Mouse (Mus musculus): ENCODE results near the gene Ablim1.
"Not testable (repeated sequence)": the region's sequence is repeated elsewhere in the genome, so short reads cannot be mapped to it uniquely, and the experiment has no call there.

Ablim1 gene

GRCm38 (mm10) chr19:57155121-57155884, 159.4 kb downstream of the Ablim1 start:
- DNase-seq (ENCODE audit: low read depth, low spot score): no peak

- peak; percentile 68 for DNase-seq (ENCODE audit: low read depth, low spot score)
Measured at GRCm38 (mm10) chr19:57152357-57152756, 162.4 kb downstream of the Ablim1 start.

GRCm38 (mm10) chr19:57151504-57151903, 163.2 kb downstream of the Ablim1 start:
- no peak for DNase-seq (ENCODE audit: low read depth, low spot score)

GRCm38 (mm10) chr19:57150275-57150674, 164.4 kb downstream of the Ablim1 start:
- DNase-seq (ENCODE audit: low read depth, low spot score): no peak

DNA sequence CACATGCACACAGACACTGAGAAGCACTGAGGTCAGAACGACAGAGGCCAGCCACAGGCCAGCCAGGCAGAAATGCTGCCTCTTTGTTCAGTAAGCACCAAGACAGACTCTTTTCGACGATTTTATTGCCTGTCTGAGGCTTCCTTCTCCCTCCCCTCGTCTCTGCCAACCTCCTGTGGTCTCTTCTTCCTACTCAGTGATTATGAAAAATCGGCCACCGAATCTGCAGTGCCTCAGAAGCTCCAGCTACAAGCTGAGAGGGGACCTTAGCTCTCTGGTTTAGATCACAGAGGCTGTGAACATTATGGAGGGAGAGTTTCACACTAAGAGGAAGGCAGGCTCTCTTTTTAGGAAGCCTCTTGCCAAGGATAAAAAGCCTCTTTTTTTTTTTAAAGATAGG, 167.0 kb downstream of the Ablim1 start:
- DNase-seq (ENCODE audit: low read depth, low spot score): no peak

DNA sequence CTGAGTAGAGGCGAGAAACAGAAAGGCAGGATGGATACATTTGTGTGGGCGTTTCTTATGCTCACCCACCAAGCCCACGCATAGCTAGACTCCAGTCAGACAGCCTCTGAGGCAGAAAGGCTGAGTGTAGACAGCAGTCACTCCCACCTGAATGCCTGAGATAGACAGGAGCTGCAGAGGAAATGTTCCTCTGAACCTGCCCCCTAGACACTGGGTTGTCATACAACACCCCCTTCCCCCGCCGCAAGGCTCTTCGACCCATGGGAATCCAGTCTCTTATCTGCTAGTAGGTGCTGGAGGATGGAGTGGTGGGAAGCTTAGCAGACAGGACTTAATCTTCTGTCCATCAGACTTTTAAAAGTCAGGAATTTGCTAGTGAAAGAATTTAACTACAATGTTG, 167.8 kb downstream of the Ablim1 start:
- DNase-seq (ENCODE audit: low read depth, low spot score): no peak

GRCm38 (mm10) chr19:57143646-57144045, 171.1 kb downstream of the Ablim1 start:
- DNase-seq (ENCODE audit: low read depth, low spot score): no peak

- no peak for DNase-seq (ENCODE audit: low read depth, low spot score)
Measured at GRCm38 (mm10) chr19:57141756-57142461, 172.8 kb downstream of the Ablim1 start.

- no peak for DNase-seq (ENCODE audit: low read depth, low spot score)
Measured at GRCm38 (mm10) chr19:57140874-57141273, 173.8 kb downstream of the Ablim1 start.

GRCm38 (mm10) chr19:57140071-57140470, 174.6 kb downstream of the Ablim1 start:
- no peak for DNase-seq (ENCODE audit: low read depth, low spot score)

DNA sequence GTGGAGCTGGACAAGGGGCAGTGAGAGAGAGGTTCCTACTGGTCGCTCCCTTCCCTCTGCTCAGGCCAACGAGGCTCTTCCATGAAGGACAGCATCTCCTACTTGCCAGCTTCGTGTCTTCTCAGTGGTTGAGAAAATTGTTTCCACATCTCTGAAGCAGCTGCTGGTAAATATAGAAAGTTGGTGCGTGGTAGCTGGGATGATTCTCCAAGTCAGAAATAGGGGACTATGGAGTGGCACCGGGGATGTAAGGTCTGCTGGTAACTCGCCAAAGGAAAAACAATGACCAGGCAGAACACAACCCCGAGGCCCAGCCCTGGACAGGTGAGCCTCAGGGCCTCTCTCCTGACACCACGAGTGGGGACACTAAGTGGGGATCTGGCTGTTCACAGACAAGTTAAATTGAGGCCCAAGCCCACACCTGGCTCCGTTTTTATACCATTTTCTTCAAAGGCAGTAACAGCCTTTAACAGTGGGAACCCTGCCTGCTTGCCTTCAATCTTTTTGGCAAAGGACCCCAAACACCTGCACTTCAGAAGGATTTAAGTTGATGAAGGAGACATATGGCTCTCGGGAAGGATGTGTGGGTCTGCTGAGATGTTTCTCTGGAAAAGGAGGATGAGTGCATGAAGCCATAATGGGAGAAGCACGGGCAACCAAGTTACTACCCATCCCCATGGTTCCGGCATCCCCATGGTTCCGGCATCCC, 175.7 kb downstream of the Ablim1 start:
- DNase-seq (ENCODE audit: low read depth, low spot score): no peak

DNA sequence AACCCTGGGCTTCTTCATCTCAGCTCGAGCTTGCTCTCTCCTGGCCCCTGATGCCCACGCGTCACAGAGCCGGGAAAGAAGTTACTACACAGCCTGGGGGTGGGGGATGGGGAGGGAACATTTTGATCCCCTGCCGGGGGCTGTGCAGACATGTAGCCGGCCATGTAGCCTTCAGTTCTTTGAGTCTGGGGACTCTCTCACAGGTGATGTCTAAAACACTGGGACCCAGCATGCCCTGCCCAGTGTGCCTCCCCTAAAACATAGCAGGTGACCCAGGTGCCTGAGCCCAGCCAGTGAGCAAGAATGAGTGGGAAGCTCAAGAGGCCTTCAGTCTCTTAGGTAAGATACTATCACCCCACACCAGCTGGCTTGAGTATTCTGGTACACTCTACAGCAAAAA, 176.2 kb downstream of the Ablim1 start:
- no peak for DNase-seq (ENCODE audit: low read depth, low spot score)

DNA sequence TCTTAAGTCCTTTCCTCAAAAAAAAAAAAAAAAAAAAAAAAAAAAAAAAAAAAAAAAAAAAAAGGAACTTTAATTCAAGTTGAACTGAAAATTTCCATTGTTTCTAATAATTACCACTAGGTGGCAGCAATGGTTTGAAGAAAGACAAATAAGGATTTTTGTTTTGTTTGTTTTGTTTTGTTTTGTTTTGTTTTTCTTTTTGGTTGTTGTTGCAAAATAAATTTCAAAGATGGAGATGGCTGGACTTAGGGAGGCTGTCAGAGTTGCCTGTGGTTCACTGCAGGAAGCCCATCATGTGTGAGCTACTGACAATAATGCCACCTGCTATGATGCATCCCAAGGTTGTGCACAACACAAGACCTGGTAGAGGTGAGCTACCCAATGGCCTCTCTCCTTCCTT, 176.7 kb downstream of the Ablim1 start:
- DNase-seq (ENCODE audit: low read depth, low spot score): no peak

DNA sequence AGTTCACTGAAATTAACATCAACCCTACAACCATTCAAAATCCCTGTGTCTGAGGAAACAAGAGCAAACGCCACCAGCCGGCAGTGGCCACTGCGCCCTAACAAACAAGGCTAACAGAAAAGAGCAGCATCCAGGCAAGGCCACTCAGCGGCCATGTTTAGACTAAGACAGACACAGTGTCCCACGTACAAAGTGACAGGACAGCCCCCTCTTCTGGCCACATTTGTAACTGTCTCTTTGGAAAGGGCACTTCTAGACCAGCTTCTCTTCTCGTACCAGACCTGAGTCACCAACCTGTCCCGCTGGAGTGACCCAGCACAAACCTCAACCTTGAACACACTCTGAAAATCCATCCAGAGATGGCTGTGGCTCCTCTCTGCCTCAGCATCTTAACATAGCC, 178.5 kb downstream of the Ablim1 start:
- no peak for DNase-seq (ENCODE audit: low read depth, low spot score)

GRCm38 (mm10) chr19:57135654-57136053, 179.1 kb downstream of the Ablim1 start:
- not testable (repeated sequence) for DNase-seq (ENCODE audit: low read depth, low spot score)

GRCm38 (mm10) chr19:57134654-57135348, 179.9 kb downstream of the Ablim1 start:
- DNase-seq (ENCODE audit: low read depth, low spot score): no peak

DNA sequence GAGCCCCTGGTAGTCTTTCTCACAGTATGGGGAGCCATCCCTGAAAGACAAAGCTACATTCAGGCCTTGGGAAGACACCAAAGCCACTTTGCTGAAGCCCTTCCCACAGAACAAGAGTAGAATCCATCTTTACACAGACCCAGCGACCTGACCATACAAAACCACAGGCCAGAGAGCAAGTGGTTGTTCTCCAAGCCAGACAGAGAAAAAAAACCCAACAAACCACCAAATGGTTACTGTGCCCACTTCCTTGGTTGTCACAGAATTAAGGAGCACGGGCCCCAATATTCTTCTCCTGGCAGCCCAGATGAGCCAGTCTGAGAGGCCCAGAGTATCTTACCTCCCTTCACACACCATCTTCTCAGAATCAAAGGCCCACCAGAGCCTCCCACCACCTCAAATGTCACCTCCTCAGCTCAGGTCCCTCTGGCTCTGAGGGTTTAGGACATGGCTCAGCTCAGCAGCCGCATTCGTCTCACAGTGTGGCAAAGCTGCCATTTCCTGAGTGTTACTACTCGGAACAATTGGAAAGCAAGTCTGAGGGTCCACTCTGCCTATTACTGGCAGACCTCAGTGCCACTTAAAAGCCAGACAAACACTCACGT, 181.7 kb downstream of the Ablim1 start:
- DNase-seq (ENCODE audit: low read depth, low spot score): no peak

DNA sequence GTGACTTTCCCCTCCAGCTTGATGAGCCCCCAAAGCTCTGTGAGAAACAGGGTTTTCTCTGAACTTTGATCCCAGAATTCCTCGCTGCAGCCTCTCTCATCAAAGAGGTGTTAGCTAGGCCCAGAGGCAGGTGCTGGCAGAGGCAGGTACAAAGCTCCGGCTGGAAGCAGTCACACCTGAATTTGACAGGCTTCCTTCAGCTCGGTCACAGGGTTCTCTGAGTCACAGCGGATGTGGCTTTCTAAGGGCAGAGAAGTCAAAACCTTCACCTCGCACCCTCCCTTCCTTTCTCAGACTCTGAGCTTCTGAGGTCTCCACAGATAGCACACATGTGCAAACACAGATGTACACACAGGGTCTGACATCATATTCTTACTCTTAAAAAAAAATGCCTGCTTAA, 182.4 kb downstream of the Ablim1 start:
- no peak for DNase-seq (ENCODE audit: low read depth, low spot score)

GRCm38 (mm10) chr19:57131366-57131765, 183.4 kb downstream of the Ablim1 start:
- no peak for DNase-seq (ENCODE audit: low read depth, low spot score)

DNA sequence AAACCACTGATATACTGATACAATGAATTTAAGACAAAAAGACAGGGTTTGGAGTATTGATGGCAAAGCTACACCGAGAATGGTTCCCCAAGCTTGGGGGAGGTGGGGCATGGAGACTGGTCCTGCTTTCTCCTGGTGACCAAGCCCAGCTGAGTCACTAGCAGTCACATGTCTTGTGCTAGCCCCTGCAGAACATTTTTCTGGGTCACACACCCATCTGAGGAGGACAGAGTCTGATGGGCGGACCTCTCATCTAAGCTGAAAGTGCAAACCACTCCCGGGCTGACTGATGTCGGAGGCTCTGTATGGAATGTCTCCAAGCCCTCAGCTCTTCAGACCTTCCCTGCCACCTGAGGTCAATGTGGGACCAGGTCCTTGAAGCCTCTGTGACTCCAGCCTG, 184.1 kb downstream of the Ablim1 start:
- DNase-seq (ENCODE audit: low read depth, low spot score): no peak

DNA sequence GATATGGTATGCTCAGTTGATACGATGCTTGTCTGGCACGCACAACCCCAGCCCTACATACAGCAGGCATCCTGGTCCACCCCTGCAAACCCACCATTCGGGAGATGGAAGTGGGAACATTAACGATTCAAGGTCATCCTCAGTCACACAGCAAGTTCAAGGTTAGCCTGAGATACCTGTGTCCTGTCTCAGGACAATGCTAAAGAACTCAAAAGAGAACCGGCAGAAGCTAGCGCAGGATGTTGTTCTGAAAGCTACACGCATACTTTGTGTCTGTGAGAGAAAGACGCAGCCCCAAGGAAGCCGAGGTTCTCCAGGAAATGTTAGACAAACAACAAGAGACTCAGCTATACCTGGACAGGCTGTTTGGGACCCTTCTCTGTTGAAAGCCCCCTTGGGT, 185.0 kb downstream of the Ablim1 start:
- no peak for DNase-seq (ENCODE audit: low read depth, low spot score)

- DNase-seq (ENCODE audit: low read depth, low spot score): no peak
Measured at GRCm38 (mm10) chr19:57128037-57128436, 186.7 kb downstream of the Ablim1 start.

Measured in brain, embryonic 18.5 days (tissue).